Mouse (Mus musculus) hindbrain, embryonic 12.5 days (tissue): Measurements from ENCODE around the gene Sox6. TPM values are rescaled to one million over a fixed set of nuclear protein-coding genes. Genes with fewer than 3 reads are reported as not detected.
A peak's percentile ranks its signal among the peaks of the same experiment; 100 is the strongest.

ENCODE experiments used
- ATAC-seq: fragments of 200-750 bp; cut with Nextera tagmentation; 2 replicates; pipeline ENCODE4 v1.8.0; 2017; ENCODE audit warnings: moderate TSS enrichment; ENCODE audit not compliant: low FRiP score
- H3K27ac ChIP-seq: fragments of 300-500 bp; sonication (generic); 2 replicates; pipeline ENCODE4 v1.5.1; 2016; ENCODE audit warnings: mild to moderate bottlenecking
- H3K27me3 ChIP-seq: fragments of 300-500 bp; sonication (generic); 2 replicates; pipeline ENCODE4 v1.6.1; 2016; ENCODE audit warnings: mild to moderate bottlenecking
- H3K36me3 ChIP-seq: fragments of 300-500 bp; sonication (generic); 2 replicates; pipeline ENCODE4 v1.6.1; 2016; ENCODE audit warnings: mild to moderate bottlenecking
- H3K4me1 ChIP-seq: fragments of 300-500 bp; sonication (generic); 2 replicates; pipeline ENCODE4 v1.6.1; 2016
- H3K4me2 ChIP-seq: fragments of 300-500 bp; sonication (generic); replicated peaks from 2 replicates; pipeline ENCODE4 v1.6.1; 2016; ENCODE audit warnings: mild to moderate bottlenecking
- H3K4me3 ChIP-seq: fragments of 300-500 bp; sonication (generic); 2 replicates; pipeline ENCODE4 v1.5.1; 2016; ENCODE audit warnings: mild to moderate bottlenecking
- H3K9ac ChIP-seq: fragments of 300-500 bp; sonication (generic); 2 replicates; pipeline ENCODE4 v1.6.1; 2016; ENCODE audit warnings: mild to moderate bottlenecking, moderate library complexity
- H3K9me3 ChIP-seq: fragments of 300-500 bp; sonication (generic); replicated peaks from 2 replicates; pipeline ENCODE4 v1.6.1; 2016; ENCODE audit warnings: mild to moderate bottlenecking
- WGBS: fragments of 180-500 bp; shearing (Covaris S2); methylation state at CpG from one replicate; pipeline ENCODE4 v1.1.7; 2016; 5-methylcytosine and 5-hydroxymethylcytosine counted together
- polyA plus RNA-seq: library from polyadenylated mRNA; unstranded; fragments of >200 nt; fragmentation: Nextera tagmentation; extraction: Ambion mirVana; gene quantifications from 2 replicates; pipeline ENCODE4 v1.2.1, GENCODE M21; 2016

The Sox6 gene
- polyA plus RNA-seq, 1 experiment from 2014 or later = 55.3 TPM

GRCm38 (mm10) chr7:115833701-115834100 lies 204.9 kb downstream of the Sox6 start:
- Histone ChIP-seq H3K27ac (no peak overlapping the region), H3K9ac (no peak overlapping the region)

GRCm38 (mm10) chr7:115830938-115831873 lies 207.4 kb downstream of the Sox6 start:
- Histone ChIP-seq H3K36me3 (no peaks in the 10 kb centered on the region), H3K4me3 (no peak overlapping the region), H3K27me3 (no peaks in the 10 kb centered on the region), H3K4me1 (peaks cover 22% of the 10 kb centered on the region), H3K4me2 (no peak overlapping the region), H3K9me3 (no peaks in the 10 kb centered on the region), H3K27ac (no peak overlapping the region), H3K9ac (no peak overlapping the region)
- 87% methylated on average over 11 of the region's 11 CpGs for WGBS
- ATAC-seq = no peak

More at GRCm38 (mm10) chr7:115833701-115834100, 204.9 kb downstream of the Sox6 start:
- WGBS = 35% methylated on average over 3 of the region's 3 CpGs
- Histone ChIP-seq H3K4me3 (no peak overlapping the region), H3K36me3 (no peaks in the 10 kb centered on the region), H3K9me3 (no peaks in the 10 kb centered on the region), H3K27me3 (no peaks in the 10 kb centered on the region), H3K4me2 (no peak overlapping the region), H3K4me1 (peaks cover 18% of the 10 kb centered on the region)
- ATAC-seq = no peak

DNA sequence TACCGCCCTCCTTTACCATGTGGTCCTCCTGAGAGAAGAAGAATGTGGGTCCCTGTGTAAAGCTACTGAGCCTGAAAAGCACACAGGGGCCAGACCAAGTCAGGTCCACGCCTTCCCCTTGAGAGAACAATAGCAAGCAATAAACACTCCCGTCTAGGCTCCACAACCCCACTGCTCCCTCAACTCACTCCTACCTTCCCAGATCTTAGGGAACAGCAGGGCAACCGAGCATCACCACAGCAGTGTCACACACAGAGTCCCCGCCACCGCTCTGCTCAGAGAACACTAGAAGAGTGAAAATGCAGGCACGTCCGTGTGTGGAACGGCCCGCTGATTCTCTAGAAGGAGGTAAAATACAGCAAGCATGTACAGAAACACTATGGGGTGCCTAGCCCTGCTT lies 208.2 kb downstream of the Sox6 start:
- Histone ChIP-seq H3K27ac (no peak overlapping the region), H3K9ac (no peak overlapping the region), H3K36me3 (no peaks in the 10 kb centered on the region), H3K4me1 (peaks cover 28% of the 10 kb centered on the region), H3K9me3 (no peaks in the 10 kb centered on the region), H3K4me2 (no peak overlapping the region), H3K4me3 (no peak overlapping the region), H3K27me3 (no peaks in the 10 kb centered on the region)
- ATAC-seq = no peak
- WGBS = 40% methylated on average over 10 of the region's 10 CpGs

DNA sequence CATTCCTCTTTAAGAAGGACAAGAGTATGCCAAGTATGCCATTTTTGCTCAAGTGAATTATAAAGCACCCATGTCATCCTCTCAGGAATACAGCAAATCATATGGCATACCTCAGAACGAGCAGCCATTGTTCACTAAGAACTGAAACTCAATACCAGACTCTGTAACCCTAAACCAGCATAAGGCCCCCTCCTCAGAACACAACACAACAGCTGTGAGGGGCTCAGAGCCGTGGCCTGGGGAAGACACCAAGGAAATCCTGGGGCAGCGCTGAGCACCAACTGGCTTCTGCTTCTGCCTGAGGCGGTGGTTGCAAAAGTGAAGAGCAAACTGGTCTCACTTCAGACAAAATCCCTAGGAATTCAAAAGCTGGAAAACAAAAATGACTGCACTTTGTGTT lies 208.8 kb downstream of the Sox6 start:
- H3K27me3 ChIP-seq = no peaks in the 10 kb centered on the region
- H3K9ac ChIP-seq = no peak overlapping the region
- H3K4me1 ChIP-seq = peaks cover 28% of the 10 kb centered on the region
- no peak for ATAC-seq
- H3K27ac ChIP-seq = no peak overlapping the region
- H3K4me3 ChIP-seq = no peak overlapping the region
- H3K4me2 ChIP-seq = no peak overlapping the region
- H3K36me3 ChIP-seq = no peaks in the 10 kb centered on the region
- WGBS = 13% methylated on average over 4 of the region's 4 CpGs
- no peaks in the 10 kb centered on the region for H3K9me3 ChIP-seq

- no peaks in the 10 kb centered on the region for H3K36me3 ChIP-seq
- WGBS = 77% methylated on average over 4 of the region's 4 CpGs
- H3K9me3 ChIP-seq = no peaks in the 10 kb centered on the region
- H3K4me1 ChIP-seq = peaks cover 31% of the 10 kb centered on the region
- H3K4me2 ChIP-seq = no peak overlapping the region
- H3K27ac ChIP-seq = no peak overlapping the region
- H3K9ac ChIP-seq = no peak overlapping the region
- H3K4me3 ChIP-seq = no peak overlapping the region
- ATAC-seq = no peak
- no peaks in the 10 kb centered on the region for H3K27me3 ChIP-seq
Observed at GRCm38 (mm10) chr7:115829260-115829659, 209.3 kb downstream of the Sox6 start.

DNA sequence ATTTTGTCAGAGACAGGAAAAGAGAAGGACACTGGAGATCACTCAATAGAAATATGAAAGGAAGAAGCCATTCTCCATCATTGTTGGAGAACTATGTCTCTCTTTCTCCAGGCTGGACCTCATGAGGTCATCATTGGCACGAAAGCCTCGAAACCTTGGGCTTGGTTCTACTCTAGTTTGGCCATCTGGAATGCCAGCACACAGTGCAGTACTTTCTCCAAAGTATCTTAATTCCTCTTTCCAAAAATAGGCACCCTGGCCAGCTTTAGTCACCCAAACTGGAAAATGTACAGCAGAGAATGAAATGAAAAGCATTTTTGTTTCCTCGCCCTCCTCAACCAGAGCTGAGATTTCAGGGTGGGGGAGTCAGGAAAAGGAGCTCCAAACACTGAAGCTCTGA lies 213.3 kb downstream of the Sox6 start:
- no peaks in the 10 kb centered on the region for H3K36me3 ChIP-seq
- H3K27ac ChIP-seq = peak overlapping the region; percentile 46
- no peaks in the 10 kb centered on the region for H3K27me3 ChIP-seq
- 75% methylated on average over 3 of the region's 3 CpGs for WGBS
- no peak overlapping the region for H3K9ac ChIP-seq
- no peaks in the 10 kb centered on the region for H3K9me3 ChIP-seq
- H3K4me2 ChIP-seq = no peak overlapping the region
- no peak for ATAC-seq
- H3K4me3 ChIP-seq = no peak overlapping the region
- H3K4me1 ChIP-seq = peaks cover 21% of the 10 kb centered on the region

GRCm38 (mm10) chr7:115824621-115825256 lies 213.9 kb downstream of the Sox6 start:
- Histone ChIP-seq H3K27ac (peak overlapping the region; percentile 46), H3K9ac (no peak overlapping the region), H3K36me3 (no peaks in the 10 kb centered on the region), H3K9me3 (no peaks in the 10 kb centered on the region), H3K4me1 (peaks cover 16% of the 10 kb centered on the region), H3K4me2 (peak overlapping the region; percentile 13; the same call in 1 of the 2 replicates), H3K27me3 (no peaks in the 10 kb centered on the region), H3K4me3 (no peak overlapping the region)
- ATAC-seq = peak; percentile 48; the same call in 1 of the 2 replicates
- WGBS = 34% methylated on average over 8 of the region's 8 CpGs

DNA sequence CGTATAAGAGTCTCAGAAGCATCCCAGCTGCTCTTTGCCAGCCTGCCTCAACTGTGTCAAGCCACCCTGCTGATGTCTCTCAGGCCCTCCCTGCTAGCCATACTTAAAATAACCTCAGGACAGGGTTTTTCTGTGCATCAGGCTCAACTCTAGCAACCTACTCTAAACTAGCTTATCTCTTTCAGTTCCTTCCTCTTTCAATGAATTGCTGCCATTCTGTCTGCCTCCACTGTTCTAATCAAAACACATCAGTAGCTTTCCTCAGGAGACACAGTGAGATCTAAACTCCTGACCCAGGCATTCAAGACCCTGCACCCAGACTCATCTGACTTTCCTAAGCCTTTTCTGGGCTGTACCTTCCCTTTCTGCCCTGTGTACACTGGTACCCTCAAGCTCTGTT lies 219.5 kb downstream of the Sox6 start:
- ATAC-seq = no peak
- H3K4me2 ChIP-seq = no peak overlapping the region
- WGBS = 62% methylated on average over 1 of the region's 1 CpGs
- H3K36me3 ChIP-seq = no peaks in the 10 kb centered on the region
- peaks cover under 1% of the 10 kb centered on the region for H3K4me1 ChIP-seq
- H3K27ac ChIP-seq = no peak overlapping the region
- no peak overlapping the region for H3K9ac ChIP-seq
- H3K9me3 ChIP-seq = no peaks in the 10 kb centered on the region
- no peaks in the 10 kb centered on the region for H3K27me3 ChIP-seq
- no peak overlapping the region for H3K4me3 ChIP-seq

- no peak overlapping the region for H3K9ac ChIP-seq
- WGBS = 78% methylated on average over 3 of the region's 3 CpGs
- ATAC-seq = no peak
Observed at GRCm38 (mm10) chr7:115803256-115803655, 235.3 kb downstream of the Sox6 start.

DNA sequence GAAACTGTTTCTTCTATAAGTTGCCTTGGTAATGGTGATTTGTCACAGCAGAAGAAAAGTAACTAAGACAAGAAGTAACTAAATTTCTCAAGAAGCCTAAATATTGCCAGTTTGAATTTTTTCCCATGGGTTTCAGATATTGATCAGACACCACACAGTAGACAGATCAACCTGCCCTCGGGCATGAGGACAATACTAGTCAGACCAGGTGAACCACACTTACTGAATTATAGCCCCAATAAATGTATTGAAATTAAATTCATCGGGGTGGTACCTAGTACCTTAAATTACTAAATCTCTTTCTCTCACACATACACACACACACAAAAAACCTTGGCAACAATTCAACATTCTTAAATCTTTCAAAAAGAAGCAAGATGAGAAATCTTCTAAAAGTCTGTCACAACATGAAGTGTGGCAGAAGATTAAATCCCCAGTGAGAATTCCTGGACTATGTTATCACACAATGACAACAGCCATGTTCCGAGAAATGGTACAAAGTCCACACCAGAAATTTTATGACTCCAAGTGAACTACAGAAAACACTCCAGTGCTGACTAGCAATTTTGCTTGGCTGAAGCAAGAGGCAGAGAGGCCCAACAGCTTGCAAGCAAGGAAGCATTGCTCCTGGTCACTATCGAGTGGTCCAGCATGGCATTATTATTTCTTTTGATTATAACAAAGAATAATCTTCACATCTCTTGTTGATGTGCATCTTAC lies 244.3 kb downstream of the Sox6 start:
- no peak overlapping the region for H3K27ac ChIP-seq
- H3K4me2 ChIP-seq = no peak overlapping the region
- WGBS = 97% methylated on average over 4 of the region's 4 CpGs
- no peaks in the 10 kb centered on the region for H3K36me3 ChIP-seq
- no peaks in the 10 kb centered on the region for H3K4me1 ChIP-seq
- H3K9me3 ChIP-seq = no peaks in the 10 kb centered on the region
- ATAC-seq = no peak
- no peaks in the 10 kb centered on the region for H3K27me3 ChIP-seq
- H3K4me3 ChIP-seq = no peak overlapping the region
- H3K9ac ChIP-seq = no peak overlapping the region

More at GRCm38 (mm10) chr7:115803256-115803655, 235.3 kb downstream of the Sox6 start:
- peak overlapping the region; percentile 8; the same call in 1 of the 2 replicates for H3K27ac ChIP-seq
- H3K4me2 ChIP-seq = no peak overlapping the region
- no peaks in the 10 kb centered on the region for H3K36me3 ChIP-seq
- peaks cover 2% of the 10 kb centered on the region; the same call in 1 of the 2 replicates for H3K4me1 ChIP-seq
- no peaks in the 10 kb centered on the region for H3K27me3 ChIP-seq
- H3K9me3 ChIP-seq = no peaks in the 10 kb centered on the region
- no peak overlapping the region for H3K4me3 ChIP-seq

GRCm38 (mm10) chr7:115792841-115793240 lies 245.8 kb downstream of the Sox6 start:
- Histone ChIP-seq H3K4me2 (no peak overlapping the region), H3K36me3 (no peaks in the 10 kb centered on the region), H3K27me3 (no peaks in the 10 kb centered on the region), H3K9me3 (no peaks in the 10 kb centered on the region), H3K4me3 (no peak overlapping the region), H3K9ac (no peak overlapping the region), H3K4me1 (no peaks in the 10 kb centered on the region), H3K27ac (no peak overlapping the region)
- 78% methylated on average over 2 of the region's 2 CpGs for WGBS
- no peak for ATAC-seq
